Mouse (Mus musculus): Measurements from ENCODE around the gene Prdm8. TPM values are rescaled to one million over a fixed set of nuclear protein-coding genes. Genes with fewer than 3 reads are reported as not detected.

The Prdm8 gene
- polyA plus RNA-seq, 1 experiment from 2014 or later, result 0.19 TPM

- DNase-seq (ENCODE audit: low spot score) (peak; percentile 70), ATAC-seq (replicated peaks; ENCODE audit: low FRiP score, low TSS enrichment, low read depth) (no peak)
- no peaks in the 10 kb centered on the region for H3K36me3 ChIP-seq (ENCODE audit: control insufficient read depth, insufficient read depth, low read length)
- H3K4me3 ChIP-seq (ENCODE audit: low read depth, low read length), result no peak overlapping the region; the same call in 1 of the 2 replicates
- H3K9me3 ChIP-seq (ENCODE audit: control insufficient read depth, low read length), result no peaks in the 10 kb centered on the region
- peaks cover 18% of the 10 kb centered on the region; the same call in 1 of the 2 replicates for H3K4me1 ChIP-seq (replicated peaks; ENCODE audit: control insufficient read depth, insufficient read depth, low read length)
- H3K27ac ChIP-seq (ENCODE audit: low read depth), result no peak overlapping the region
- H3K9ac ChIP-seq (ENCODE audit: low read length), result no peak overlapping the region
- peak overlapping the region; percentile 59; the same call in 1 of the 2 replicates for H3K4me2 ChIP-seq (ENCODE audit: low read length)
- peaks cover 88% of the 10 kb centered on the region for H3K27me3 ChIP-seq (replicated peaks; ENCODE audit: control insufficient read depth, insufficient read depth, low read length)
- WGBS, result 4% methylated on average over 30 of the region's 30 CpGs
These were observed 2.7 kb downstream of the Prdm8 start for GRCm38 (mm10) chr5:98169376-98170351.

DNA sequence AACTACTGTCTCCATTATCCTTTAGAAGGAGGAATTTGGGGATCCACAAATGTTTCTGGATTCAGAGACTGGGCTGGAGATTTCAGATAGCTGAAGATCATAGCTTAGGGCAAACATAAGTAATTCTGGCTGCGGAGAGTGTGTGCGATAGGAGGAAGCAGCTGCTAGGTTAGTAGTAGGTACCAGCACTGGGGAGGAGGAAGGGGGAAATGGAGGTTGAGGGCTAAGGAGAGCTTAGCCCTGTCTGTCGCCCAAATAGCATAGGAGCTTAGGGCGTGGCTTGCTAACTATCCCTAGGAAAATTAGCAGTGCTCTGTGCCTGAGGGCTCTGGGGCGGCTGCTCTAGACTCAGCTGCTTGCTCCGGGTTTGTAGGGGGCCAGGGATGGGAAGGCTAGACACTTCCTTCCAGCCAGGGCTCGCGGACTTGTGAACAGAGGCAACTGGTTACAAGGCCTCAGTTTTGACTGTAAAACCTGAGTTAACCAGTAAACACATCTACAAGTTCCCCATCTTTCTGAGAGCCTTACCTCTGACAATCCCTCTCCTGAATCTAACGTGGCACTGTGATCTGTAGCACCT is 4.7 kb downstream of the Prdm8 start:
- Histone ChIP-seq H3K9ac (ENCODE audit: low read length) (no peak overlapping the region), H3K4me3 (ENCODE audit: low read depth, low read length) (no peak overlapping the region), H3K36me3 (ENCODE audit: control insufficient read depth, insufficient read depth, low read length) (no peaks in the 10 kb centered on the region), H3K4me1 (replicated peaks; ENCODE audit: control insufficient read depth, insufficient read depth, low read length) (peaks cover 16% of the 10 kb centered on the region; the same call in 1 of the 2 replicates), H3K9me3 (ENCODE audit: control insufficient read depth, low read length) (no peaks in the 10 kb centered on the region), H3K27me3 (replicated peaks; ENCODE audit: control insufficient read depth, insufficient read depth, low read length) (peaks cover 89% of the 10 kb centered on the region), H3K4me2 (ENCODE audit: low read length) (no peak overlapping the region), H3K27ac (ENCODE audit: low read depth) (no peak overlapping the region)
- ATAC-seq (replicated peaks; ENCODE audit: low FRiP score, low TSS enrichment, low read depth) (no peak), DNase-seq (ENCODE audit: low spot score) (peak; percentile 53)
- 11% methylated on average over 9 of the region's 9 CpGs for WGBS

GRCm38 (mm10) chr5:98172502-98173181 is 5.6 kb downstream of the Prdm8 start:
- Histone ChIP-seq H3K4me1 (replicated peaks; ENCODE audit: control insufficient read depth, insufficient read depth, low read length) (peaks cover 13% of the 10 kb centered on the region; the same call in 1 of the 2 replicates), H3K27ac (ENCODE audit: low read depth) (no peak overlapping the region), H3K9ac (ENCODE audit: low read length) (no peak overlapping the region), H3K36me3 (ENCODE audit: control insufficient read depth, insufficient read depth, low read length) (no peaks in the 10 kb centered on the region), H3K4me3 (ENCODE audit: low read depth, low read length) (no peak overlapping the region), H3K9me3 (ENCODE audit: control insufficient read depth, low read length) (no peaks in the 10 kb centered on the region), H3K4me2 (ENCODE audit: low read length) (no peak overlapping the region), H3K27me3 (replicated peaks; ENCODE audit: control insufficient read depth, insufficient read depth, low read length) (peaks cover 91% of the 10 kb centered on the region)
- 6% methylated on average over 15 of the region's 15 CpGs for WGBS
- ATAC-seq (replicated peaks; ENCODE audit: low FRiP score, low TSS enrichment, low read depth) (no peak), DNase-seq (ENCODE audit: low spot score) (no peak)

DNA sequence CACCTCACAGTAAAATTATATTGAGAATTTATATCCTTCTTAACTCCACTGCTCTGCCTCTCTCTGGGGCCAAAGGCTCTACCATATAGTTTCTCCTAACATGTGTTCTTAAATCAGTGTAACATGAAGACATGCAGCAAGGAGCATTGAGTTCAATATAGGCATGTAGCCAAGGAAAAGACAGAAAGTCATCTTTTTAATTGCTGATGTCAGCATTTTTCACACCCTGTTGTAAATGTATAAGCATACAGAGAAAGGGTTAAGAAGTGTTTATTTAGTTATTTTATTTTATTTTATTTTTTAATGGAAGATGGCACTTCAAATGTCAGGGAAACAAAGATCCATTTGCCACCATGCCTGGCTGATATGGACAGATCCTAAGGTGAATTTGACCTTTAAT is 6.7 kb downstream of the Prdm8 start:
- Histone ChIP-seq H3K4me3 (ENCODE audit: low read depth, low read length) (no peak overlapping the region), H3K27me3 (replicated peaks; ENCODE audit: control insufficient read depth, insufficient read depth, low read length) (peaks cover 94% of the 10 kb centered on the region)
- ATAC-seq (replicated peaks; ENCODE audit: low FRiP score, low TSS enrichment, low read depth), result no peak

GRCm38 (mm10) chr5:98179606-98180005 is 12.6 kb downstream of the Prdm8 start:
- WGBS, result 3% methylated on average over 12 of the region's 12 CpGs

More for the DNA sequence above, 6.7 kb downstream of the Prdm8 start:
- Histone ChIP-seq H3K9me3 (ENCODE audit: control insufficient read depth, low read length) (no peaks in the 10 kb centered on the region), H3K9ac (ENCODE audit: low read length) (no peak overlapping the region), H3K4me1 (replicated peaks; ENCODE audit: control insufficient read depth, insufficient read depth, low read length) (peaks cover 5% of the 10 kb centered on the region; the same call in 1 of the 2 replicates), H3K36me3 (ENCODE audit: control insufficient read depth, insufficient read depth, low read length) (no peaks in the 10 kb centered on the region), H3K4me2 (ENCODE audit: low read length) (no peak overlapping the region), H3K27ac (ENCODE audit: low read depth) (no peak overlapping the region)
- DNase-seq (ENCODE audit: low spot score), result no peak

GRCm38 (mm10) chr5:98180461-98180887 is 13.5 kb downstream of the Prdm8 start:
- peaks cover 96% of the 10 kb centered on the region for H3K27me3 ChIP-seq (replicated peaks; ENCODE audit: control insufficient read depth, insufficient read depth, low read length)
- WGBS, result under 1% methylated on average over 19 of the region's 19 CpGs
- H3K36me3 ChIP-seq (ENCODE audit: control insufficient read depth, insufficient read depth, low read length), result no peaks in the 10 kb centered on the region
- DNase-seq (ENCODE audit: low spot score) (no peak), ATAC-seq (replicated peaks; ENCODE audit: low FRiP score, low TSS enrichment, low read depth) (no peak)
- no peak overlapping the region for H3K27ac ChIP-seq (ENCODE audit: low read depth)
- no peak overlapping the region for H3K4me3 ChIP-seq (ENCODE audit: low read depth, low read length)
- no peak overlapping the region for H3K4me2 ChIP-seq (ENCODE audit: low read length)
- H3K9ac ChIP-seq (ENCODE audit: low read length), result no peak overlapping the region
- H3K9me3 ChIP-seq (ENCODE audit: control insufficient read depth, low read length), result no peaks in the 10 kb centered on the region
- H3K4me1 ChIP-seq (replicated peaks; ENCODE audit: control insufficient read depth, insufficient read depth, low read length), result no peaks in the 10 kb centered on the region

More at GRCm38 (mm10) chr5:98179606-98180005, 12.6 kb downstream of the Prdm8 start:
- Histone ChIP-seq H3K27ac (ENCODE audit: low read depth) (no peak overlapping the region), H3K27me3 (replicated peaks; ENCODE audit: control insufficient read depth, insufficient read depth, low read length) (peaks cover 95% of the 10 kb centered on the region), H3K4me3 (ENCODE audit: low read depth, low read length) (no peak overlapping the region), H3K9me3 (ENCODE audit: control insufficient read depth, low read length) (no peaks in the 10 kb centered on the region), H3K9ac (ENCODE audit: low read length) (no peak overlapping the region), H3K36me3 (ENCODE audit: control insufficient read depth, insufficient read depth, low read length) (no peaks in the 10 kb centered on the region), H3K4me2 (ENCODE audit: low read length) (no peak overlapping the region), H3K4me1 (replicated peaks; ENCODE audit: control insufficient read depth, insufficient read depth, low read length) (no peaks in the 10 kb centered on the region)
- ATAC-seq (replicated peaks; ENCODE audit: low FRiP score, low TSS enrichment, low read depth) (no peak), DNase-seq (ENCODE audit: low spot score) (no peak)

GRCm38 (mm10) chr5:98180888-98181635 is 14.1 kb downstream of the Prdm8 start:
- H3K4me2 ChIP-seq (ENCODE audit: low read length), result no peak overlapping the region
- H3K27ac ChIP-seq (ENCODE audit: low read depth), result no peak overlapping the region
- H3K9ac ChIP-seq (ENCODE audit: low read length), result no peak overlapping the region
- H3K36me3 ChIP-seq (ENCODE audit: control insufficient read depth, insufficient read depth, low read length), result no peaks in the 10 kb centered on the region
- H3K27me3 ChIP-seq (replicated peaks; ENCODE audit: control insufficient read depth, insufficient read depth, low read length), result peaks cover 96% of the 10 kb centered on the region
- DNase-seq (ENCODE audit: low spot score) (peak; percentile 79), ATAC-seq (replicated peaks; ENCODE audit: low FRiP score, low TSS enrichment, low read depth) (no peak)
- H3K4me1 ChIP-seq (replicated peaks; ENCODE audit: control insufficient read depth, insufficient read depth, low read length), result no peaks in the 10 kb centered on the region; the same call in 1 of the 2 replicates
- under 1% methylated on average over 27 of the region's 27 CpGs for WGBS
- H3K9me3 ChIP-seq (ENCODE audit: control insufficient read depth, low read length), result no peaks in the 10 kb centered on the region
- no peak overlapping the region for H3K4me3 ChIP-seq (ENCODE audit: low read depth, low read length)
